Mouse (Mus musculus): ENCODE data around the gene Coro1c. TPM values are rescaled to one million over a fixed set of nuclear protein-coding genes. Genes with fewer than 3 reads are reported as not detected.

Coro1c gene
- polyA plus RNA-seq, 1 experiment from 2014 or later, result 206 TPM

GRCm38 (mm10) chr5:113876176-113876575 lies 32.4 kb downstream of the Coro1c start:
- H3K27me3 ChIP-seq (replicated peaks), result no peaks in the 10 kb centered on the region
- WGBS, result 92% methylated on average over 7 of the region's 7 CpGs
- peaks cover 44% of the 10 kb centered on the region for H3K4me1 ChIP-seq
- H3K9me3 ChIP-seq, result no peaks in the 10 kb centered on the region
- H3K9ac ChIP-seq, result no peak overlapping the region
- peak overlapping the region; percentile 99; the same call in 1 of the 2 replicates for H3K27ac ChIP-seq
- no peak overlapping the region for H3K4me3 ChIP-seq
- no peak for ATAC-seq (replicated peaks)
- H3K36me3 ChIP-seq (replicated peaks), result peaks cover 7% of the 10 kb centered on the region; the same call in 1 of the 2 replicates
- no peak overlapping the region for H3K4me2 ChIP-seq

- 94% methylated on average over 4 of the region's 4 CpGs for WGBS
Observed at GRCm38 (mm10) chr5:113875625-113876024, 32.9 kb downstream of the Coro1c start.

GRCm38 (mm10) chr5:113874063-113875024 lies 34.2 kb downstream of the Coro1c start:
- H3K9ac ChIP-seq, result peak overlapping the region; percentile 41; the same call in 1 of the 2 replicates
- 49% methylated on average over 19 of the region's 19 CpGs for WGBS
- no peaks in the 10 kb centered on the region for H3K27me3 ChIP-seq (replicated peaks)
- peak overlapping the region; percentile 47 for H3K4me2 ChIP-seq
- peak overlapping the region; percentile 99 for H3K27ac ChIP-seq
- peaks cover 4% of the 10 kb centered on the region; the same call in 1 of the 2 replicates for H3K36me3 ChIP-seq (replicated peaks)
- ATAC-seq (replicated peaks), result no peak
- H3K9me3 ChIP-seq, result no peaks in the 10 kb centered on the region
- H3K4me1 ChIP-seq, result peaks cover 62% of the 10 kb centered on the region
- H3K4me3 ChIP-seq, result peak overlapping the region; percentile 17; the same call in 1 of the 2 replicates

More at GRCm38 (mm10) chr5:113875625-113876024, 32.9 kb downstream of the Coro1c start:
- Histone ChIP-seq H3K9me3 (no peaks in the 10 kb centered on the region), H3K36me3 (replicated peaks) (peaks cover 6% of the 10 kb centered on the region; the same call in 1 of the 2 replicates), H3K27me3 (replicated peaks) (no peaks in the 10 kb centered on the region), H3K4me1 (peaks cover 50% of the 10 kb centered on the region), H3K4me3 (no peak overlapping the region), H3K4me2 (no peak overlapping the region), H3K9ac (no peak overlapping the region), H3K27ac (peak overlapping the region; percentile 99)
- no peak for ATAC-seq (replicated peaks)

DNA sequence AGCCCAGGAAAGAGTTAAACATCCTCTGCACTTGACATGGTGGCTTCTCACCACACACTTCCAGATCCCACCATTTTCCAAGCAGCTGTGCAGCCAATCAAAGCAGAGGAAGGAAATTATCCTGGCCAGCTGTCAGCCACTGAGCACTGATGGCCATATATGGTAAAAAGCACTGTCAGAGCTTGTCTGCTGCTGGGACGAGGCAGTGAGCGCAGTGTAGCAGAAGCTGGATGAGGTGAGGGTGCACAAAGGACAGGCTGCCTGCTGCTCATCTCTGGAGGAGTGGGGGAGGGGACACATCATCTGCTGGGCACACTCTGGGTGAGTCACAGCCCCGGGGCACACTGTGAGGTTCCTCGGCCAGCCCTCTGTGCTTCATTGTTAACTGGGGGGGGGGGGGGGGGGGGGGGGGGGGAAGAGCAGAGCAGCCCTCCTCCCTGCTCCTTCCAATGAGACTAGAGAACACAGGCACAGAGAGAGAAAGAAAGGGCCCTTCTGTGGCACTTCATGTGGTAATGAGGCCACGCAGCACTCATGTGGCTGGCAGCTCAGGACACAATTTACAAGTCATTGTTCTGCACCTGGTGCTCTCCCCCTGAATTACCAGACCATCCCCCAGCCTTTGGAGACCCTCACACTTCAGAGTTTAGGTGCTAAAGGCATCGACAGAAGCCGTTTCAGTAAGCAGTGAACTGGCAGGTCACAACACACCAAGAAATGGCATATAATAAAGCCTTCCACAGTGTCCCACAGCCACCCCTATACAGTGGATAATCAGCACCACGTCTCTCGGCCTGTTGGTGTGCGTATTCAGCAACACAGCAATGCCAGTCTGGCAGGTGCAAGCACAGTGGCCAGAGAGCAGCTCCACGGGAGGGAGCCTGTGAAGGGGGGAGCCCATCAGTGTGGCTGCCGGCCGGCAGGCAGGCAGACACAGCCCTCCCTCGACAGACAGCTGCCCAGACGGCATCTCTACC lies 35.3 kb downstream of the Coro1c start:
- 3% methylated on average over 13 of the region's 15 CpGs for WGBS
- H3K4me1 ChIP-seq, result peaks cover 72% of the 10 kb centered on the region

GRCm38 (mm10) chr5:113871903-113872548 lies 36.5 kb downstream of the Coro1c start:
- Histone ChIP-seq H3K9me3 (no peaks in the 10 kb centered on the region), H3K4me1 (peaks cover 72% of the 10 kb centered on the region), H3K27ac (peak overlapping the region; percentile 99), H3K4me2 (no peak overlapping the region), H3K36me3 (replicated peaks) (peaks cover 4% of the 10 kb centered on the region; the same call in 1 of the 2 replicates), H3K27me3 (replicated peaks) (no peaks in the 10 kb centered on the region), H3K4me3 (no peak overlapping the region), H3K9ac (no peak overlapping the region)
- 65% methylated on average over 7 of the region's 7 CpGs for WGBS
- no peak for ATAC-seq (replicated peaks)

More for the DNA sequence above, 35.3 kb downstream of the Coro1c start:
- Histone ChIP-seq H3K4me2 (peak overlapping the region; percentile 47), H3K4me3 (peak overlapping the region; percentile 17), H3K27ac (peak overlapping the region; percentile 99), H3K36me3 (replicated peaks) (peaks cover 4% of the 10 kb centered on the region; the same call in 1 of the 2 replicates), H3K27me3 (replicated peaks) (no peaks in the 10 kb centered on the region), H3K9me3 (no peaks in the 10 kb centered on the region), H3K9ac (peak overlapping the region; percentile 41)
- ATAC-seq (replicated peaks), result peak; percentile 91

DNA sequence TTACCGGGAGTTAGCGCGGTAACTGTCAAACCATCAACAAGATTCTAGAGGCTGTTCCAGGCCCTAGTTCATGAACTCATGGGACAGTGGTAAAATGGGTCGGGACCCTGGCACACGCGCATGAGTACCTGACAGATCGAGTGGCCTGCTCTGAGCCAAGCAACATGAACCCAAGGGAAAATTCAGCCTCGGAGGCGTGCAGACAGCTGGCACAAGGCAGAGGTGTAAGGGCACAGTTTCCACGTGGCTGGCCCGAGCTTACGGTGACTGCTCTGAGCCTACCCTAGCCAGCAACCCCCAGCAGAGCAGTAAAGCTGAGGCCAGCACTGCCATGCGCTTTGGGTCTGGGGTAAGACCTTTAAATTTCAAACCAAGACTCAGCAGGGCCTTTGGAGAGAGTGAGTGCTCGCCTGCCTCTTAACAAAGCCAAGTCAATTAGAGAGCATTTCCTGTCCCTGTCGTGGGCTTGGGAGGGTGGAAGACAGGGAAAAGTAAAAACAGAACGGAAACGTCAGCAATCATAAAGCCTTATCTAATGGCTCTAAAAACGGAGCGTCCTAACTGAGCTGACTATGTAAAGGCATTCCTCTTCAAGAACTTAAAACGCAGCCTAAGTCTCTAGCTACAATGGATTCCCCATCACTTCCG lies 38.0 kb downstream of the Coro1c start:
- Histone ChIP-seq H3K4me2 (no peak overlapping the region), H3K9me3 (no peaks in the 10 kb centered on the region), H3K36me3 (replicated peaks) (no peaks in the 10 kb centered on the region; the same call in 1 of the 2 replicates), H3K4me1 (peaks cover 67% of the 10 kb centered on the region), H3K27ac (peak overlapping the region; percentile 99), H3K9ac (no peak overlapping the region), H3K27me3 (replicated peaks) (no peaks in the 10 kb centered on the region), H3K4me3 (no peak overlapping the region)
- 36% methylated on average over 21 of the region's 21 CpGs for WGBS
- ATAC-seq (replicated peaks), result no peak

GRCm38 (mm10) chr5:113869132-113869531 lies 39.4 kb downstream of the Coro1c start:
- H3K9me3 ChIP-seq, result no peaks in the 10 kb centered on the region
- peak overlapping the region; percentile 43 for H3K27ac ChIP-seq
- H3K27me3 ChIP-seq (replicated peaks), result no peaks in the 10 kb centered on the region
- H3K4me2 ChIP-seq, result no peak overlapping the region
- 0 out of 2 replicates have a peak, but pooled peaks cover 10% of the 10 kb centered on the region for H3K36me3 ChIP-seq (replicated peaks)
- 40% methylated on average over 11 of the region's 11 CpGs for WGBS
- H3K4me1 ChIP-seq, result peaks cover 56% of the 10 kb centered on the region
- H3K9ac ChIP-seq, result no peak overlapping the region
- no peak overlapping the region for H3K4me3 ChIP-seq
- ATAC-seq (replicated peaks), result no peak

- Histone ChIP-seq H3K4me2 (no peak overlapping the region), H3K4me3 (no peak overlapping the region), H3K9ac (no peak overlapping the region), H3K27me3 (replicated peaks) (no peaks in the 10 kb centered on the region), H3K27ac (no peak overlapping the region), H3K9me3 (no peaks in the 10 kb centered on the region), H3K36me3 (replicated peaks) (peaks cover 10% of the 10 kb centered on the region; the same call in 1 of the 2 replicates), H3K4me1 (peaks cover 32% of the 10 kb centered on the region)
- WGBS, result 92% methylated on average over 6 of the region's 6 CpGs
- no peak for ATAC-seq (replicated peaks)
Observed at GRCm38 (mm10) chr5:113864992-113865391, 43.6 kb downstream of the Coro1c start.

DNA sequence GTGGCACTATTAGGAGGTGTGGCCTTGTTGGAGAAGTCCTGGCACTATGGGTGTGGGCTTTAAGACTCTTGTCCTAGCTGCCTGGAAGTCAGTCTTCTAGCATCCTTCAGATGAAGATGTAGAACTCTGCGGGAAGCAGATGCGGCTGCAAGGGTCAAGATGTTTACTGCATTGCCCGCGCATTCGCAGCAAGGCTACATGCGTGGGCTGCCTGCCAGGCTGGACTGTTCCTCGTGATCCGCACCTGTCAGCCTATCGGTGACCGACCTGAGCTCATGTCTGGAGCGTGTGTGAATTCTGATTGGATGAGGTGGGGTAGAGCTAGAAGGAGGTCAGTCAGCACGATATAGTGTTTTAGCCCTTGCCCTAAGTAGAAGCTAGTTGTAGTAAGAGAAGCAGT lies 44.6 kb downstream of the Coro1c start:
- Histone ChIP-seq H3K9me3 (no peaks in the 10 kb centered on the region), H3K9ac (no peak overlapping the region), H3K4me3 (no peak overlapping the region), H3K4me2 (no peak overlapping the region), H3K27me3 (replicated peaks) (no peaks in the 10 kb centered on the region), H3K4me1 (peaks cover 31% of the 10 kb centered on the region), H3K27ac (no peak overlapping the region), H3K36me3 (replicated peaks) (peaks cover 10% of the 10 kb centered on the region; the same call in 1 of the 2 replicates)
- no peak for ATAC-seq (replicated peaks)
- WGBS, result 92% methylated on average over 12 of the region's 12 CpGs

- H3K27ac ChIP-seq, result peak overlapping the region; percentile 64; the same call in 1 of the 2 replicates
- no peak overlapping the region for H3K4me3 ChIP-seq
- peaks cover 37% of the 10 kb centered on the region for H3K4me1 ChIP-seq
- H3K9ac ChIP-seq, result no peak overlapping the region
- no peaks in the 10 kb centered on the region for H3K9me3 ChIP-seq
- H3K4me2 ChIP-seq, result no peak overlapping the region
- peaks cover 10% of the 10 kb centered on the region; the same call in 1 of the 2 replicates for H3K36me3 ChIP-seq (replicated peaks)
- ATAC-seq (replicated peaks), result no peak
- no peaks in the 10 kb centered on the region for H3K27me3 ChIP-seq (replicated peaks)
- 72% methylated on average over 4 of the region's 4 CpGs for WGBS
Observed at GRCm38 (mm10) chr5:113862418-113862817, 46.1 kb downstream of the Coro1c start.

DNA sequence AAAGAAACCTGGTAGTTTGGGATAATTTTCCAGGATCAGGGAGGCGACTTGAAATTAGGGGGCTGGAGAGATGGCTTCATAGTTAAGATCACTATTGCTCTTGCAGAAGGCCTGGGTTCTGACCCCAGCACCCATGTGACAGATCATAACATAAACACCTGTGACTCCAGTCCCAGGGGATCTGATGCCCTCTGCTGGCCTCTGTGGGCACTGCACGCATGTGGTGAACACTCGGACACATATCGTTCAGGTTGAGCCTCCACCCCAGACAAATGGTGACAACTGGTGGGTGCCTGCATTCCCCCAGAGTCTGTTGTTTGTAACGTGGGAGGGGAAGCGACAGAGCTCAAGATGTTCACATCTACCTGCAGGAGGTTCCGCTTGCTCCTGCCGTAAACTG lies 47.3 kb downstream of the Coro1c start:
- no peak for ATAC-seq (replicated peaks)

More for the DNA sequence above, 47.3 kb downstream of the Coro1c start:
- 93% methylated on average over 8 of the region's 8 CpGs for WGBS
- Histone ChIP-seq H3K36me3 (replicated peaks) (peaks cover 10% of the 10 kb centered on the region; the same call in 1 of the 2 replicates), H3K4me1 (peaks cover 48% of the 10 kb centered on the region), H3K4me2 (no peak overlapping the region), H3K27me3 (replicated peaks) (no peaks in the 10 kb centered on the region), H3K4me3 (no peak overlapping the region), H3K9ac (no peak overlapping the region), H3K27ac (no peak overlapping the region), H3K9me3 (no peaks in the 10 kb centered on the region)
